Mouse (Mus musculus) midbrain, embryonic 11.5 days (tissue): ENCODE measurements at regions not wholly inside any gene's neighbourhood (a gene's known extent, or its start where the extent isn't known, plus 50 kb on each side); places are given as distances from the start of the nearest gene placed in this dataset.
"Not testable (repeated sequence)": the region's sequence is repeated elsewhere in the genome, so short reads cannot be mapped to it uniquely, and the experiment has no call there.

Experiments used
- ATAC-seq: fragments of 200-750 bp; cut with Nextera tagmentation; 2 replicates; pipeline ENCODE4 v1.8.0; 2017; ENCODE audit warnings: moderate TSS enrichment, moderate library complexity; ENCODE audit not compliant: low FRiP score
- DNase-seq: peaks from one replicate; pipeline ENCODE4 v3.0.0; 2015; ENCODE audit warnings: low spot score; ENCODE audit errors: missing footprints
- H3K27ac ChIP-seq: fragments of 300-500 bp; sonication (generic); 2 replicates; pipeline ENCODE4 v1.5.1; 2014; ENCODE audit warnings: low read depth, low read length
- H3K27me3 ChIP-seq: fragments of 300-500 bp; sonication (generic); 2 replicates; pipeline ENCODE4 v1.6.1; 2014; ENCODE audit warnings: mild to moderate bottlenecking, low read length, moderate library complexity, mixed read lengths; ENCODE audit not compliant: control insufficient read depth, insufficient read depth
- H3K36me3 ChIP-seq: fragments of 300-500 bp; sonication (generic); 2 replicates; pipeline ENCODE4 v1.6.1; 2014; ENCODE audit warnings: mild to moderate bottlenecking, low read length, moderate library complexity, mixed read lengths; ENCODE audit not compliant: control insufficient read depth, insufficient read depth
- H3K4me1 ChIP-seq: fragments of 300-500 bp; sonication (generic); 2 replicates; pipeline ENCODE4 v1.6.1; 2014; ENCODE audit warnings: low read length; ENCODE audit not compliant: control insufficient read depth, insufficient read depth
- H3K4me2 ChIP-seq: fragments of 300-500 bp; sonication (generic); 2 replicates; pipeline ENCODE4 v1.6.1; 2014; ENCODE audit warnings: mild to moderate bottlenecking, moderate library complexity
- H3K4me3 ChIP-seq: fragments of 300-500 bp; sonication (generic); 2 replicates; pipeline ENCODE4 v1.5.1; 2014; ENCODE audit warnings: low read depth, low read length
- H3K9ac ChIP-seq: fragments of 300-500 bp; sonication (generic); 2 replicates; pipeline ENCODE4 v1.6.1; 2014; ENCODE audit warnings: low read length
- H3K9me3 ChIP-seq: fragments of 300-500 bp; sonication (generic); 2 replicates; pipeline ENCODE4 v1.6.1; 2016; ENCODE audit warnings: low read length; ENCODE audit not compliant: control insufficient read depth
- WGBS: fragments of 180-500 bp; shearing (Covaris S2); extraction: QIAGEN DNeasy Blood & Tissue Kit; methylation state at CpG from one replicate; pipeline ENCODE4 v1.1.7; 2014; 5-methylcytosine and 5-hydroxymethylcytosine counted together

- Histone ChIP-seq H3K4me1 (no peaks in the 10 kb centered on the region), H3K9me3 (no peaks in the 10 kb centered on the region), H3K27me3 (no peaks in the 10 kb centered on the region), H3K4me3 (no peak overlapping the region), H3K36me3 (no peaks in the 10 kb centered on the region), H3K4me2 (no peak overlapping the region), H3K27ac (no peak overlapping the region), H3K9ac (no peak overlapping the region)
- ATAC-seq (no peak), DNase-seq (no peak)
- WGBS, result 79% methylated on average over 6 of the region's 6 CpGs
These were observed 135.9 kb upstream of the Plxna2 start for GRCm38 (mm10) chr1:194482001-194482716.

GRCm38 (mm10) chr1:194471281-194471680 lies 146.7 kb upstream of the Plxna2 start:
- 92% methylated on average over 2 of the region's 2 CpGs for WGBS
- not testable (repeated sequence) for H3K9ac ChIP-seq, H3K4me1 ChIP-seq, DNase-seq, H3K27ac ChIP-seq, H3K4me3 ChIP-seq, H3K9me3 ChIP-seq, H3K36me3 ChIP-seq, ATAC-seq, H3K4me2 ChIP-seq, H3K27me3 ChIP-seq

- Histone ChIP-seq H3K4me2 (no peak overlapping the region), H3K36me3 (no peaks in the 10 kb centered on the region), H3K9me3 (no peaks in the 10 kb centered on the region), H3K4me1 (no peaks in the 10 kb centered on the region), H3K9ac (no peak overlapping the region), H3K4me3 (no peak overlapping the region), H3K27ac (no peak overlapping the region), H3K27me3 (no peaks in the 10 kb centered on the region)
- no peak for DNase-seq
- 85% methylated on average over 1 of the region's 1 CpGs for WGBS
- ATAC-seq, result no peak
These were observed 165.5 kb upstream of the Plxna2 start for GRCm38 (mm10) chr1:194452480-194452879.

- WGBS, result 83% methylated on average over 1 of the region's 1 CpGs
- Histone ChIP-seq H3K9me3 (no peaks in the 10 kb centered on the region), H3K36me3 (no peaks in the 10 kb centered on the region), H3K4me3 (no peak overlapping the region), H3K27me3 (no peaks in the 10 kb centered on the region), H3K9ac (no peak overlapping the region), H3K4me2 (no peak overlapping the region), H3K4me1 (no peaks in the 10 kb centered on the region; the same call in 1 of the 2 replicates), H3K27ac (no peak overlapping the region)
- DNase-seq (no peak), ATAC-seq (no peak)
These were observed 174.3 kb upstream of the Plxna2 start for GRCm38 (mm10) chr1:194443681-194444080.

- Histone ChIP-seq H3K9ac (no peak overlapping the region), H3K4me1 (no peaks in the 10 kb centered on the region), H3K4me3 (no peak overlapping the region), H3K27ac (no peak overlapping the region), H3K9me3 (no peaks in the 10 kb centered on the region), H3K4me2 (no peak overlapping the region), H3K27me3 (no peaks in the 10 kb centered on the region), H3K36me3 (no peaks in the 10 kb centered on the region)
- 82% methylated on average over 5 of the region's 5 CpGs for WGBS
- DNase-seq (no peak), ATAC-seq (no peak)
These were observed 180.7 kb upstream of the Plxna2 start for GRCm38 (mm10) chr1:194437301-194437700.

GRCm38 (mm10) chr1:194435060-194435459 lies 183.0 kb upstream of the Plxna2 start:
- no peak overlapping the region for H3K4me3 ChIP-seq
- DNase-seq, result no peak
- no peak overlapping the region for H3K27ac ChIP-seq
- 88% methylated on average over 3 of the region's 3 CpGs for WGBS
- H3K9ac ChIP-seq, result no peak overlapping the region
- H3K9me3 ChIP-seq, result no peaks in the 10 kb centered on the region
- no peak overlapping the region for H3K4me2 ChIP-seq
- no peaks in the 10 kb centered on the region for H3K27me3 ChIP-seq
- no peaks in the 10 kb centered on the region for H3K4me1 ChIP-seq
- ATAC-seq, result no peak
- H3K36me3 ChIP-seq, result no peaks in the 10 kb centered on the region

GRCm38 (mm10) chr1:194428586-194428985 lies 189.4 kb upstream of the Plxna2 start:
- no peak overlapping the region for H3K27ac ChIP-seq

GRCm38 (mm10) chr1:194426293-194426692 lies 191.7 kb upstream of the Plxna2 start:
- Histone ChIP-seq H3K4me3 (no peak overlapping the region), H3K4me2 (no peak overlapping the region), H3K9ac (no peak overlapping the region), H3K9me3 (no peaks in the 10 kb centered on the region), H3K4me1 (no peaks in the 10 kb centered on the region), H3K27me3 (no peaks in the 10 kb centered on the region), H3K27ac (no peak overlapping the region), H3K36me3 (no peaks in the 10 kb centered on the region)
- no peak for DNase-seq
- 82% methylated on average over 6 of the region's 6 CpGs for WGBS
- ATAC-seq, result no peak

More at GRCm38 (mm10) chr1:194428586-194428985, 189.4 kb upstream of the Plxna2 start:
- Histone ChIP-seq H3K9me3 (no peaks in the 10 kb centered on the region), H3K4me1 (no peaks in the 10 kb centered on the region), H3K9ac (no peak overlapping the region), H3K36me3 (no peaks in the 10 kb centered on the region), H3K4me2 (no peak overlapping the region), H3K4me3 (no peak overlapping the region), H3K27me3 (no peaks in the 10 kb centered on the region)
- DNase-seq (no peak), ATAC-seq (no peak)
- 82% methylated on average over 3 of the region's 3 CpGs for WGBS

GRCm38 (mm10) chr1:194424201-194424600 lies 193.8 kb upstream of the Plxna2 start:
- no peak overlapping the region for H3K4me2 ChIP-seq
- no peak overlapping the region for H3K9ac ChIP-seq
- H3K4me1 ChIP-seq, result no peaks in the 10 kb centered on the region
- no peak overlapping the region for H3K27ac ChIP-seq
- H3K36me3 ChIP-seq, result no peaks in the 10 kb centered on the region
- no peak for ATAC-seq
- H3K9me3 ChIP-seq, result no peaks in the 10 kb centered on the region
- H3K27me3 ChIP-seq, result no peaks in the 10 kb centered on the region
- 85% methylated on average over 2 of the region's 2 CpGs for WGBS
- no peak for DNase-seq
- no peak overlapping the region for H3K4me3 ChIP-seq
